Mouse (Mus musculus) cerebellum, adult 2 months (tissue): ENCODE results near the gene Ran.

ENCODE experiments used
- CTCF ChIP-seq: fragments of 200-500 bp; IDR thresholded peaks from 2 replicates; pipeline ENCODE4 v1.5.1; 2011; ENCODE audit warnings: low read depth, mild to moderate bottlenecking, control low read depth, low read length, moderate library complexity, borderline replicate concordance; ENCODE audit not compliant: insufficient read depth
- POLR2A ChIP-seq: fragments of 200-500 bp; IDR thresholded peaks from 2 replicates; pipeline ENCODE4 v1.6.1; 2011; ENCODE audit warnings: low read length, control low read depth, borderline replicate concordance; ENCODE audit not compliant: insufficient read depth

- TF ChIP-seq CTCF (no peak), POLR2A (no peak)
Observed at GRCm38 (mm10) chr5:128970878-128971277, 49.0 kb upstream of the Ran start.
